Mouse (Mus musculus) erythroblast, embryonic 14.5 days (primary cell): Measurements from ENCODE around the gene Aipl1. TPM values are rescaled to one million over a fixed set of nuclear protein-coding genes. Genes with fewer than 3 reads are reported as not detected.

Experiments used
- H3K27me3 ChIP-seq: 2 replicates; pipeline ENCODE4 v1.6.1; 2012; ENCODE audit warnings: inconsistent platforms; ENCODE audit not compliant: control insufficient read depth
- H3K36me3 ChIP-seq: 2 replicates; pipeline ENCODE4 v1.6.1; 2012; ENCODE audit warnings: mild to moderate bottlenecking, inconsistent platforms; ENCODE audit not compliant: control insufficient read depth
- H3K4me1 ChIP-seq: 2 replicates; pipeline ENCODE4 v1.6.1; 2012; ENCODE audit warnings: inconsistent platforms; ENCODE audit not compliant: control insufficient read depth
- H3K4me3 ChIP-seq: replicated peaks from 2 replicates; pipeline ENCODE3; 2012; ENCODE audit warnings: moderate library complexity, mild to moderate bottlenecking, inconsistent platforms
- H3K9me3 ChIP-seq: 2 replicates; pipeline ENCODE4 v1.6.1; 2012; ENCODE audit warnings: low read length, inconsistent platforms, mixed read lengths; ENCODE audit not compliant: control insufficient read depth
- GATA1 ChIP-seq: IDR thresholded peaks from 2 replicates; pipeline ENCODE4 v1.6.1; 2012; ENCODE audit warnings: low read length, inconsistent platforms, mixed read lengths
- TAL1 ChIP-seq: IDR thresholded peaks from 3 replicates; pipeline ENCODE4 v1.6.1; 2012; ENCODE audit warnings: low read length, inconsistent platforms, mixed read lengths
- polyA plus RNA-seq: library from polyadenylated mRNA; stranded (reverse); fragments of >175 nt; gene quantifications from 2 replicates; pipeline ENCODE4 v1.2.3, GENCODE M21; 2012

Gene Aipl1
- polyA plus RNA-seq, 1 experiment = 0.02 TPM

GRCm38 (mm10) chr11:72026516-72026915 is 10.8 kb downstream of the Aipl1 start:
- no peaks in the 10 kb centered on the region; the same call in 1 of the 2 replicates for H3K4me1 ChIP-seq
- no peak for TF ChIP-seq TAL1
- TF ChIP-seq GATA1 = no peak
- peaks cover 3% of the 10 kb centered on the region for H3K27me3 ChIP-seq
- H3K36me3 ChIP-seq = no peaks in the 10 kb centered on the region
- no peak overlapping the region for H3K4me3 ChIP-seq
- H3K9me3 ChIP-seq = no peaks in the 10 kb centered on the region

- no peak overlapping the region for H3K4me3 ChIP-seq
- no peaks in the 10 kb centered on the region for H3K9me3 ChIP-seq
- H3K4me1 ChIP-seq = peaks cover 5% of the 10 kb centered on the region
- H3K36me3 ChIP-seq = no peaks in the 10 kb centered on the region
- TF ChIP-seq TAL1 = no peak
- no peak for TF ChIP-seq GATA1
- peaks cover 3% of the 10 kb centered on the region for H3K27me3 ChIP-seq
These were observed 11.5 kb downstream of the Aipl1 start for GRCm38 (mm10) chr11:72025843-72026242.

GRCm38 (mm10) chr11:72024193-72024781 is 13.0 kb downstream of the Aipl1 start:
- no peaks in the 10 kb centered on the region for H3K9me3 ChIP-seq

GRCm38 (mm10) chr11:72023581-72023980 is 13.7 kb downstream of the Aipl1 start:
- Histone ChIP-seq H3K9me3 (no peaks in the 10 kb centered on the region), H3K36me3 (no peaks in the 10 kb centered on the region), H3K4me3 (no peak overlapping the region), H3K4me1 (peaks cover 7% of the 10 kb centered on the region), H3K27me3 (no peaks in the 10 kb centered on the region)
- no peak for TF ChIP-seq GATA1
- TF ChIP-seq TAL1 = no peak

More at GRCm38 (mm10) chr11:72024193-72024781, 13.0 kb downstream of the Aipl1 start:
- peaks cover 7% of the 10 kb centered on the region for H3K4me1 ChIP-seq
- H3K27me3 ChIP-seq = peaks cover 3% of the 10 kb centered on the region
- no peak overlapping the region for H3K4me3 ChIP-seq
- H3K36me3 ChIP-seq = no peaks in the 10 kb centered on the region
- no peak for TF ChIP-seq GATA1
- no peak for TF ChIP-seq TAL1

GRCm38 (mm10) chr11:72022827-72023226 is 14.5 kb downstream of the Aipl1 start:
- peaks cover 7% of the 10 kb centered on the region for H3K4me1 ChIP-seq
- H3K4me3 ChIP-seq = no peak overlapping the region
- no peaks in the 10 kb centered on the region for H3K9me3 ChIP-seq
- no peaks in the 10 kb centered on the region for H3K27me3 ChIP-seq
- no peak for TF ChIP-seq GATA1
- no peak for TF ChIP-seq TAL1
- no peaks in the 10 kb centered on the region for H3K36me3 ChIP-seq

GRCm38 (mm10) chr11:72021015-72021414 is 16.3 kb downstream of the Aipl1 start:
- peaks cover 7% of the 10 kb centered on the region for H3K4me1 ChIP-seq
- no peaks in the 10 kb centered on the region for H3K27me3 ChIP-seq
- H3K9me3 ChIP-seq = no peaks in the 10 kb centered on the region
- no peak overlapping the region for H3K4me3 ChIP-seq
- no peak for TF ChIP-seq GATA1
- TF ChIP-seq TAL1 = no peak
- no peaks in the 10 kb centered on the region for H3K36me3 ChIP-seq

- peaks cover 7% of the 10 kb centered on the region for H3K4me1 ChIP-seq
- no peaks in the 10 kb centered on the region for H3K9me3 ChIP-seq
- TF ChIP-seq GATA1 (no peak), TAL1 (no peak)
- no peaks in the 10 kb centered on the region for H3K27me3 ChIP-seq
- no peak overlapping the region for H3K4me3 ChIP-seq
- H3K36me3 ChIP-seq = no peaks in the 10 kb centered on the region
These were observed 20.1 kb downstream of the Aipl1 start for GRCm38 (mm10) chr11:72017253-72017601.

GRCm38 (mm10) chr11:72016518-72017252 is 20.6 kb downstream of the Aipl1 start:
- Histone ChIP-seq H3K9me3 (no peaks in the 10 kb centered on the region), H3K4me3 (no peak overlapping the region), H3K4me1 (peaks cover 7% of the 10 kb centered on the region), H3K36me3 (no peaks in the 10 kb centered on the region), H3K27me3 (no peaks in the 10 kb centered on the region)
- TF ChIP-seq TAL1 (no peak), GATA1 (no peak)

GRCm38 (mm10) chr11:72014674-72015073 is 22.6 kb downstream of the Aipl1 start:
- H3K4me1 ChIP-seq = no peaks in the 10 kb centered on the region
- no peaks in the 10 kb centered on the region for H3K36me3 ChIP-seq
- no peak overlapping the region for H3K4me3 ChIP-seq
- no peaks in the 10 kb centered on the region for H3K27me3 ChIP-seq
- TF ChIP-seq TAL1 = no peak
- no peak for TF ChIP-seq GATA1
- no peaks in the 10 kb centered on the region for H3K9me3 ChIP-seq
